Mouse (Mus musculus) gastrocnemius, adult 2 months (tissue): Measurements from ENCODE around the gene Asic4. TPM values are rescaled to one million over a fixed set of nuclear protein-coding genes. Genes with fewer than 3 reads are reported as not detected.

Experiments used
- DNase-seq: peaks from one replicate; pipeline ENCODE4 v3.0.0; 2022
- H3K27ac ChIP-seq: fragments of 200-600 bp; 2 replicates; pipeline ENCODE4 v1.8.1; 2022; ENCODE audit warnings: mild to moderate bottlenecking
- H3K4me3 ChIP-seq: fragments of 200-600 bp; 2 replicates; pipeline ENCODE4 v1.8.1; 2022; ENCODE audit warnings: mild to moderate bottlenecking, moderate library complexity
- CTCF ChIP-seq: fragments of 200-600 bp; IDR thresholded peaks from 2 replicates; pipeline ENCODE4 v1.8.1; 2022; ENCODE audit warnings: antibody characterized with exemption, mild to moderate bottlenecking, moderate library complexity
- intact Hi-C: fragments of 180-260 bp; cut with DNase I; formaldehyde crosslinking; loops from one replicate; pipeline ENCODE4 v1.15.1; 2025
- total RNA-seq, 2 experiments: library from RNA; stranded (reverse); gene quantifications; 2 replicates each; pipeline ENCODE4 v1.2.3; 2021

Asic4 gene
- total RNA-seq, 2 experiments from 2014 or later = not detected

- TF ChIP-seq CTCF = no peak
- H3K4me3 ChIP-seq = no peak overlapping the region
- intact Hi-C loops = no loop called here
- no peak overlapping the region for H3K27ac ChIP-seq
- no peak for DNase-seq
Measured at GRCm38 (mm10) chr1:75516703-75517380, 66.6 kb downstream of the Asic4 start.

- no peak for DNase-seq
- intact Hi-C loops = no loop called here
- Histone ChIP-seq H3K4me3 (no peak overlapping the region), H3K27ac (no peak overlapping the region)
- no peak for TF ChIP-seq CTCF
Measured at GRCm38 (mm10) chr1:75517984-75518383, 67.7 kb downstream of the Asic4 start.

- H3K27ac ChIP-seq = no peak overlapping the region
- no peak for TF ChIP-seq CTCF
- intact Hi-C loops = no loop called here
- no peak overlapping the region for H3K4me3 ChIP-seq
- no peak for DNase-seq
Measured at GRCm38 (mm10) chr1:75518427-75518826, 68.2 kb downstream of the Asic4 start.

GRCm38 (mm10) chr1:75519576-75519975 lies 69.3 kb downstream of the Asic4 start:
- TF ChIP-seq CTCF = no peak
- no peak overlapping the region for H3K27ac ChIP-seq
- no peak for DNase-seq
- intact Hi-C loops = no loop called here
- H3K4me3 ChIP-seq = no peak overlapping the region

GRCm38 (mm10) chr1:75521321-75522031 lies 71.2 kb downstream of the Asic4 start, which contains the start of gene Stk11ip:
Stk11ip (plus strand) TSS chr1:75521529.
- Histone ChIP-seq H3K4me3 (peak within 1 kb of the TSS; percentile 85), H3K27ac (peak within 1 kb of the TSS; percentile 97)
- no peak for TF ChIP-seq CTCF
- intact Hi-C loops = no loop called here
- peak; percentile 96 for DNase-seq

Other genes with a start within 250 kb of the Asic4 start
- 1 to 10 TPM; 1.0 to 1.5 TPM for gene Glb1l, start 239.6 kb upstream of the Asic4 start, total RNA-seq
- gene Stk16, start 239.6 kb upstream of the Asic4 start, total RNA-seq = 10 to 100 TPM; 18.8 to 20.2 TPM
- gene Tuba4a, start 230.6 kb upstream of the Asic4 start, total RNA-seq = 1,000 to 10,000 TPM; 1,043 to 1,330 TPM
- gene A630095N17Rik, start 218.3 kb upstream of the Asic4 start, total RNA-seq = not detected
- 10 to 100 TPM; 83.2 to 88.9 TPM for gene Dnajb2, start 214.0 kb upstream of the Asic4 start, total RNA-seq
- gene Ptprn, start 185.9 kb upstream of the Asic4 start, total RNA-seq = not detected
- gene Resp18, start 172.0 kb upstream of the Asic4 start, total RNA-seq = not detected
- 10 to 100 TPM; 40.9 to 49.6 TPM for gene Dnpep, start 132.4 kb upstream of the Asic4 start, total RNA-seq
- 1,000 to 10,000 TPM; 2,035 to 2,198 TPM for gene Des, start 90.1 kb upstream of the Asic4 start, total RNA-seq
- gene Speg, start 75.1 kb upstream of the Asic4 start, total RNA-seq = 100 to 1,000 TPM; 268 to 311 TPM
- gene Gmppa, start 14.5 kb upstream of the Asic4 start, total RNA-seq = 10 to 100 TPM; 41.1 to 42.7 TPM
- 1 to 10 TPM; 3.0 to 6.2 TPM for gene Chpf, start 28.9 kb downstream of the Asic4 start, total RNA-seq
- gene Tmem198, start 29.1 kb downstream of the Asic4 start, total RNA-seq = not detected
- 10 to 100 TPM; 28.4 to 41.4 TPM for gene Obsl1, start 56.0 kb downstream of the Asic4 start, total RNA-seq
- 1 to 10 TPM; 1.3 to 2.2 TPM for gene Inha, start 56.6 kb downstream of the Asic4 start, total RNA-seq
- gene Stk11ip, start 71.1 kb downstream of the Asic4 start, total RNA-seq = 1 to 10 TPM; 6.2 to 8.4 TPM
- 10 to 100 TPM in 1 of 2 experiments, 1 to 10 TPM in 1; 7.2 to 11.9 TPM for gene Slc4a3, start 95.8 kb downstream of the Asic4 start, total RNA-seq